Mouse (Mus musculus) right cerebral cortex, postnatal 4 days (tissue): ENCODE results near the gene Rrp1.

ENCODE experiments used
- DNase-seq: peaks from one replicate; pipeline ENCODE4 v3.0.0-alpha.2; 2022

Rrp1 gene

GRCm38 (mm10) chr10:78412319-78413151, at the start of gene Rrp1:
TSS of gene Rrp1 (minus strand) at chr10:78413043.
- DNase-seq = peak; percentile 94

GRCm38 (mm10) chr10:78461767-78462166, 48.9 kb upstream of the Rrp1 start:
- no peak for DNase-seq

GRCm38 (mm10) chr10:78460463-78460862, 47.6 kb upstream of the Rrp1 start:
- no peak for DNase-seq

- DNase-seq = no peak
These were observed 45.7 kb upstream of the Rrp1 start for GRCm38 (mm10) chr10:78458348-78459111.

- peak; percentile 23 for DNase-seq
These were observed 44.9 kb upstream of the Rrp1 start for GRCm38 (mm10) chr10:78457495-78458347.

- DNase-seq = no peak
These were observed 43.9 kb upstream of the Rrp1 start for GRCm38 (mm10) chr10:78456696-78457095.

- DNase-seq = no peak
These were observed 39.8 kb upstream of the Rrp1 start for GRCm38 (mm10) chr10:78452641-78453040.

- no peak for DNase-seq
These were observed 37.9 kb upstream of the Rrp1 start for GRCm38 (mm10) chr10:78450761-78451160.

GRCm38 (mm10) chr10:78447396-78447795, 34.6 kb upstream of the Rrp1 start:
- DNase-seq = no peak

- DNase-seq = no peak
These were observed 33.4 kb upstream of the Rrp1 start for GRCm38 (mm10) chr10:78446195-78446594.

GRCm38 (mm10) chr10:78442292-78442691, 29.4 kb upstream of the Rrp1 start:
- no peak for DNase-seq

GRCm38 (mm10) chr10:78441606-78442005, 28.8 kb upstream of the Rrp1 start:
- DNase-seq = no peak

- DNase-seq = peak; percentile 46
These were observed 28.0 kb upstream of the Rrp1 start for GRCm38 (mm10) chr10:78440812-78441211.

- DNase-seq = no peak
These were observed 27.1 kb upstream of the Rrp1 start for GRCm38 (mm10) chr10:78439990-78440389.

- peak; percentile 40 for DNase-seq
These were observed 26.7 kb upstream of the Rrp1 start for GRCm38 (mm10) chr10:78439550-78439949.

GRCm38 (mm10) chr10:78438094-78438493, 25.3 kb upstream of the Rrp1 start:
- peak; percentile 89 for DNase-seq

- DNase-seq = no peak
These were observed 20.0 kb upstream of the Rrp1 start for GRCm38 (mm10) chr10:78432853-78433252.

GRCm38 (mm10) chr10:78429776-78430175, 16.9 kb upstream of the Rrp1 start:
- DNase-seq = no peak

GRCm38 (mm10) chr10:78429180-78429579, 16.3 kb upstream of the Rrp1 start:
- no peak for DNase-seq

GRCm38 (mm10) chr10:78428070-78428469, 15.2 kb upstream of the Rrp1 start:
- DNase-seq = no peak

GRCm38 (mm10) chr10:78426117-78426735, 13.4 kb upstream of the Rrp1 start:
- DNase-seq = no peak

GRCm38 (mm10) chr10:78425181-78426041, 12.6 kb upstream of the Rrp1 start, which contains the start of gene Cstb:
TSS of gene Cstb (plus strand) at chr10:78425669.
- DNase-seq = peak; percentile 83
